Mouse (Mus musculus): ENCODE measurements at regions not wholly inside any gene's neighbourhood (a gene's known extent, or its start where the extent isn't known, plus 50 kb on each side); places are given as distances from the start of the nearest gene placed in this dataset.

DNA sequence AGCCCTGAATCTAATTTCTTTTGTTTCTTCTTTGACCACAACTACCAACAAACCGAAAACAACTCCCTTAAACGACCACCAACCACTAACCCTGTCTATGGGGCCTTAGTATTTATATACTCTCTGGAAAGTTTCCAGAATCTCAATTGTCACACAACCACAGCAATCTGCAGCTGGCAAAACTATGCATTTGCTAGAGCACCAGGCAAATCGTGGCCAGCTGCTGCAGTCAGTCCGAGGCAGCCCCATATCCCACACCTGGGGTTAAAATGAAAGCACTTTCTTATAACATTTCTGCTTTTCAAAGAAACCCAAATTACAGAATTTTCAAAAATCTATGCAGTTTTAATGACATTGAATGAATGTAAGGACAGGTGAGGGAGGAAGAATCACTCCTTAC, 63.8 kb upstream of the Thpo start:
- DNase-seq (no peak), ATAC-seq (no peak)
- H3K36me3 ChIP-seq (ENCODE audit: insufficient read depth): no peaks in the 10 kb centered on the region
- no peaks in the 10 kb centered on the region for H3K27me3 ChIP-seq (ENCODE audit: insufficient read depth, low read length)
- H3K4me2 ChIP-seq (ENCODE audit: low read depth): no peak overlapping the region
- H3K27ac ChIP-seq (ENCODE audit: low read depth, low read length): no peak overlapping the region
- no peak for TF ChIP-seq CTCF (IDR thresholded peaks at IDR 0.05; ENCODE audit: low read depth)
- no peak overlapping the region for H3K9ac ChIP-seq
- no peak overlapping the region for H3K4me3 ChIP-seq (ENCODE audit: low read depth, low read length)
- no peaks in the 10 kb centered on the region for H3K9me3 ChIP-seq (ENCODE audit: low read length)
- H3K4me1 ChIP-seq (ENCODE audit: insufficient read depth): no peaks in the 10 kb centered on the region
- 69% methylated on average over 4 of the region's 4 CpGs for WGBS

DNA sequence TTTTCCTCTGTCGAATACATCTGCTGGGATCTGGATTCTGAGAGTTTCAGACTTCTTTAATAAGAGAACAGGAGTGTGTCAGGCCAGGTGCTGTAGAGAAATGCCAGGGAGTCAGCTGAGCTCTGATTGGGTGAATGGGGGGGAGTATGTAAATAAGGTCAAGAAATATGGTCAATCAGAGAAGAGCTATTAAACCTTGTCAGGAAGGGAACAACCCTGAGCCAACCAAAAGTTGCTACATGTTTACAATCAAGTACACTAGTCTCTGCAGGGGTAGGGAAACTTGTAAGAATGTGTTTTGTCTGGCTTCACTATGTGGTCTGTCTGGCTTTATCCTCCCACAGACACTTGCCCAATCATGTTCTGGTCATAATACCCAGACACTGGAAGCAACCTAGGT, 60.4 kb upstream of the Thpo start:
- no peak for TF ChIP-seq CTCF (IDR thresholded peaks at IDR 0.05; ENCODE audit: low read depth)

More for the DNA sequence above, 60.4 kb upstream of the Thpo start:
- Histone ChIP-seq H3K36me3 (ENCODE audit: insufficient read depth) (no peaks in the 10 kb centered on the region), H3K4me3 (ENCODE audit: low read depth, low read length) (no peak overlapping the region), H3K4me2 (ENCODE audit: low read depth) (no peak overlapping the region), H3K27me3 (ENCODE audit: insufficient read depth, low read length) (no peaks in the 10 kb centered on the region), H3K4me1 (ENCODE audit: insufficient read depth) (no peaks in the 10 kb centered on the region), H3K27ac (ENCODE audit: low read depth, low read length) (no peak overlapping the region), H3K9me3 (ENCODE audit: low read length) (no peaks in the 10 kb centered on the region), H3K9ac (no peak overlapping the region)
- DNase-seq (no peak), ATAC-seq (no peak)
- 66% methylated on average over 1 of the region's 1 CpGs for WGBS
